Mouse (Mus musculus): ENCODE measurements around the gene H2-Q2. TPM values are rescaled to one million over a fixed set of nuclear protein-coding genes. Genes with fewer than 3 reads are reported as not detected.
"Not testable (repeated sequence)": the region's sequence is repeated elsewhere in the genome, so short reads cannot be mapped to it uniquely, and the experiment has no call there.

H2-Q2 gene
- total and polyA plus RNA-seq, 3 experiments = 0.19 to 4.1 TPM; not detected in 1

DNA sequence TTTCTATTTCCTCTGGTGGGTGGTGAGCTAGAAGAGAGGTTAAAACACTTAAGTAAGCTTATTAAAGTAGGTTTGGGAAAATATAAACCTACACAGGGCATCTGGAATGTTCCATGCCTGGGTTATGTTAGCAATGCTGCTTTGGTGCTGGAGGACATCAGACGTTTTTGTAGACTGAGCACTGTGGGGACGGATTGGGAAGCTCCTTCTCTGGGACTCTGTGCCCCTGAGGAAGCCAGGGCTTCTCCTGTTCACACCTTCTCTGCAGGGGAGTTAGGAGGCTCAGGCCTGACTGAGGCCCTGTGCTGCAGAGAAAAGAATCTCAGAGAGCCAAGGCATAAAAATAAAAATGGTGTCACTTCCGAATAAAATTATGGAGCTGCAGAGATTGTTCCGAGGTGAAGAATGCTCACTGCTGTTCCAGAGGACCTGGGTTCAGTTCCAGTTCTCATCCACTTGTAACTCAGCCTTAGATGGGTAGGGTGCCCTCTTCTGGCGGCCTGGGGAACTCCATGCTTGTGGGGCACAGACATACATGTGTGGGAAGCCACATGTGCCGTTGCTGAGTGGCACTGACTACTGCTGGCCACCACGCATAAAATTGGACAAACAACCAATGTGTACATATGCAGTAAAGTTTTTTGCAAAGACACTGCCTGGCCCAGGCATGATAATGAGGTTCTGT, 41.6 kb upstream of the H2-Q2 start:
- not testable (repeated sequence) for H3K27ac ChIP-seq (ENCODE audit: control insufficient read depth, low read depth, low read length)

DNA sequence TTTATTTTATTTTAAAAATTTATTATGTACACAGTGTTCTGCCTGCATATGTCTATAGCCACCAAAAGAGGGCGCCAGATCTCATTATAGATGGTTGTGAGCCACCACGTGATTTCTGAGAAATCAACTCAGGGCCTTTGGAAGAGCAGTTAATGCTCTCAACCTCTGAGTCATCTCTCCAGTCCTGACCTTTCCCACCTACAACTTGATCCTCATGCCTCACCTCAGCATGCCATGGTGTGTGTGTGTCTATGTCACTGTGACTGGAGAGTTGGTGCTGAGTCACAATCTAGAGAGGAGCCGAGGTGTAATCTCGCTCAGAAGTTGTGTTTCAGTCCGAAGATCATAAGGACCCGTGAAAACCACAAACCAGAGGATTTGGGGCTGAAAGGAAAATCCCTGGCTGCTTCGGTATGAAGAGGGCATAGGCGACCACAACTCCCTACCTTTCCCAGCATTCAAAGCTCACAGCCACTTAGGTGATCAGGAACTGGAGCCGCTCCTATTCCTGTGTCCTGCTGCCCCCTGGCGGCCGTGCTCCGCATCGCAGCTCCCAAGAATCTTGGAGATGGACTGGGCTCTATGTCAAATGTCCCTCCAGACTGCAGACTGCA, 40.3 kb upstream of the H2-Q2 start:
- Histone ChIP-seq H3K4me3 (ENCODE audit: control insufficient read depth in 1 of 2, insufficient read depth in 1 of 2, low read depth in 2 of 2, low read length in 2 of 2) (peak overlapping the region; percentile 12 to 42), H3K27me3 (ENCODE audit: control insufficient read depth in 1 of 2, insufficient read depth in 2 of 2, low read length in 2 of 2) (peaks cover 0 to 8% of the 10 kb centered on the region in 2 experiments; a peak in 3 of 4 replicates), H3K4me1 (ENCODE audit: control insufficient read depth in 1 of 2, insufficient read depth in 2 of 2, low read length in 2 of 2) (no peaks in the 10 kb centered on the region), H3K27ac (ENCODE audit: control insufficient read depth, low read depth, low read length) (no peak overlapping the region), H3K79me2 (ENCODE audit: control insufficient read depth, insufficient read depth, low read length, poor library complexity) (no peaks in the 10 kb centered on the region), H3K36me3 (ENCODE audit: control insufficient read depth in 1 of 2, insufficient read depth in 2 of 2, low read length in 2 of 2) (no peaks in the 10 kb centered on the region), H3K9me3 (replicated peaks; ENCODE audit: insufficient read depth, low read length) (no peaks in the 10 kb centered on the region), H3K9ac (ENCODE audit: control insufficient read depth, low read depth, low read length, poor library complexity, severe bottlenecking) (peak overlapping the region; percentile 4; the same call in 1 of the 2 replicates)
- peak; percentile 91 for DNase-seq (ENCODE audit: low read depth, low spot score)
- TF ChIP-seq CHD2 (IDR thresholded peaks at IDR 0.05; ENCODE audit: low read length) (no peak), MEF2A (IDR thresholded peaks at IDR 0.05; ENCODE audit: extremely low read depth, insufficient replicate concordance, low read depth, low read length, poor library complexity, severe bottlenecking) (no peak), HCFC1 (IDR thresholded peaks at IDR 0.05; ENCODE audit: low read depth, low read length) (no peak; the same call in 1 of the 2 replicates), NRF1 (IDR thresholded peaks at IDR 0.05; ENCODE audit: insufficient read depth, low read depth, low read length, poor library complexity, severe bottlenecking) (no peak), RCOR1 (IDR thresholded peaks at IDR 0.05; ENCODE audit: low read depth, low read length) (no peak), GATA1 (IDR thresholded peaks at IDR 0.05; ENCODE audit: low read depth, low read length) (no peak), EP300 (IDR thresholded peaks at IDR 0.05; ENCODE audit: low read depth in 1 of 2, low read length in 2 of 2) (no peak; a peak in 1 of 4 replicates), JUND (IDR thresholded peaks at IDR 0.05; ENCODE audit: low read depth, low read length) (no peak), KAT2A (conservative IDR thresholded peaks at IDR 0.05; ENCODE audit: low read depth, low read length) (no peak), CHD1 (IDR thresholded peaks at IDR 0.05; ENCODE audit: low read depth, low read length) (no peak), RAD21 (IDR thresholded peaks at IDR 0.05; ENCODE audit: low read depth, low read length) (peak; percentile 80), MYC (IDR thresholded peaks at IDR 0.05; ENCODE audit: low read depth, low read length) (peak; percentile 63; the same call in 1 of the 2 replicates), MAZ (IDR thresholded peaks at IDR 0.05; ENCODE audit: low read depth, low read length) (peak; percentile 69; the same call in 1 of the 2 replicates), GABPA (IDR thresholded peaks at IDR 0.05; ENCODE audit: low read depth, low read length) (peak; percentile 37; the same call in 1 of the 2 replicates), ZNF384 (IDR thresholded peaks at IDR 0.05; ENCODE audit: low read depth, low read length) (no peak), USF1 (IDR thresholded peaks at IDR 0.05; ENCODE audit: low read depth, low read length) (peak; percentile 94), POLR2AphosphoS2 (IDR thresholded peaks at IDR 0.05; ENCODE audit: low read length) (no peak), MAFK (IDR thresholded peaks at IDR 0.05; ENCODE audit: borderline replicate concordance, low read depth, low read length) (no peak), USF2 (IDR thresholded peaks at IDR 0.05; ENCODE audit: borderline replicate concordance in 1 of 2, insufficient read depth in 1 of 2, low read depth in 1 of 2, low read length in 2 of 2) (peak in 1 of 2 experiments; percentile 71; a peak in 2 of 4 replicates), E2F4 (IDR thresholded peaks at IDR 0.05; ENCODE audit: borderline replicate concordance, low read depth, low read length) (no peak), SIN3A (IDR thresholded peaks at IDR 0.05; ENCODE audit: low read length) (0 out of 2 replicates have a peak, but pooled peaks have one; percentile 33), MXI1 (IDR thresholded peaks at IDR 0.05; ENCODE audit: low read depth, low read length) (peak; percentile 60; the same call in 1 of the 2 replicates), MAX (IDR thresholded peaks at IDR 0.05; ENCODE audit: low read length) (peak; percentile 75; the same call in 1 of the 2 replicates), ELF1 (IDR thresholded peaks at IDR 0.05; ENCODE audit: low read depth, low read length) (peak; percentile 78), POLR2AphosphoS5 (IDR thresholded peaks at IDR 0.05; ENCODE audit: borderline replicate concordance, low read depth, low read length) (no peak), ZKSCAN1 (IDR thresholded peaks at IDR 0.05; ENCODE audit: low read depth, low read length) (no peak), NELFE (IDR thresholded peaks at IDR 0.05; ENCODE audit: low read depth, low read length) (no peak; the same call in 1 of the 2 replicates), BHLHE40 (IDR thresholded peaks at IDR 0.05; ENCODE audit: borderline replicate concordance, low read depth, low read length) (peak; percentile 55; the same call in 1 of the 2 replicates)

More for the DNA sequence above, 41.6 kb upstream of the H2-Q2 start:
- H3K79me2 ChIP-seq (ENCODE audit: control insufficient read depth, insufficient read depth, low read length, poor library complexity); H3K9ac ChIP-seq (ENCODE audit: control insufficient read depth, low read depth, low read length, poor library complexity, severe bottlenecking); H3K4me3 ChIP-seq (ENCODE audit: control insufficient read depth in 1 of 2, insufficient read depth in 1 of 2, low read depth in 2 of 2, low read length in 2 of 2); H3K27me3 ChIP-seq (ENCODE audit: control insufficient read depth in 1 of 2, insufficient read depth in 2 of 2, low read length in 2 of 2); H3K36me3 ChIP-seq (ENCODE audit: control insufficient read depth in 1 of 2, insufficient read depth in 2 of 2, low read length in 2 of 2); H3K4me1 ChIP-seq (ENCODE audit: control insufficient read depth in 1 of 2, insufficient read depth in 2 of 2, low read length in 2 of 2); H3K9me3 ChIP-seq (replicated peaks; ENCODE audit: insufficient read depth, low read length): not testable (repeated sequence)
- DNase-seq (ENCODE audit: low read depth, low spot score) = peak; percentile 54
- peak; percentile 25 to 47 (median 35); a peak in 4 of 6 replicates for TF ChIP-seq CTCF (IDR thresholded peaks at IDR 0.05 in 2 of 3, conservative IDR thresholded peaks at IDR 0.05 in 1 of 3; ENCODE audit: control insufficient read depth in 1 of 3, insufficient read depth in 1 of 3, low read depth in 2 of 3, low read length in 3 of 3, poor library complexity in 1 of 3, severe bottlenecking in 1 of 3)
